Comparison of ENCODE assay signal across 11 mouse cellular contexts in genomic region chr10:13913689-13914088, GRCm38 (mm10). TPM values are rescaled to one million over a fixed set of nuclear protein-coding genes. Genes with fewer than 3 reads are reported as not detected.
DNase-seq lines count a peak whose midpoint lies in the region; TF ChIP-seq lines count a peak whose summit lies in the region.
"Had no signal": no experiment of that assay in that cellular context is flagged by ENCODE, and none has a peak within 500 bp of the region (broad histone marks: within the 10 kb centered on the region; RNA-seq: fewer than 3 reads in every experiment).

No protein-coding gene starts in this region.

- H3K27ac ChIP-seq in layer of hippocampus, adult 2 months = no peak overlapping the region
- no peak overlapping the region for H3K27ac ChIP-seq in midbrain, embryonic 10.5 days (replicated peaks)
- H3K27ac ChIP-seq: hindbrain, embryonic 15.5 days; midbrain, embryonic 12.5 days had no signal

- TF ChIP-seq CTCF in layer of hippocampus, adult 2 months (conservative IDR thresholded peaks at IDR 0.05) = peak; percentile 56

- H3K4me1 ChIP-seq in midbrain, embryonic 10.5 days = peaks cover 24% of the 10 kb centered on the region

- no peaks in the 10 kb centered on the region; the same call in 1 of the 2 replicates for H3K9me3 ChIP-seq in midbrain, embryonic 10.5 days (replicated peaks)
- H3K9me3 ChIP-seq: hindbrain, embryonic 15.5 days; midbrain, embryonic 12.5 days had no signal

- peak; percentile 17 to 45 for DNase-seq in adrenal gland, adult (ENCODE audit: inconsistent age in 2 of 2, low spot score in 1 of 2)
- no peak for DNase-seq in adrenal gland, adult 18-20 months (ENCODE audit: low spot score in 2 of 2)
- DNase-seq in layer of hippocampus, adult 2 months (ENCODE audit: low spot score in 2 of 2) = no peak
- DNase-seq in layer of hippocampus, adult 18-20 months (ENCODE audit: low spot score in 2 of 2) = no peak
- peak; percentile 17 for DNase-seq in heart, postnatal 4 days
- DNase-seq in naive thymus-derived CD4-positive, alpha-beta T cell, adult 2 months (ENCODE audit: low read depth) = peak; percentile 24
- no peak for DNase-seq in Muller cell, postnatal 12 days (ENCODE audit: inconsistent ontology term)
- DNase-seq in midbrain, embryonic 10.5 days (ENCODE audit: low spot score) = no peak
- DNase-seq: retina, postnatal 1 day had no signal

- no peaks in the 10 kb centered on the region for H3K36me3 ChIP-seq in midbrain, embryonic 10.5 days
- H3K36me3 ChIP-seq: hindbrain, embryonic 15.5 days; midbrain, embryonic 12.5 days had no signal

- H3K27me3 ChIP-seq in midbrain, embryonic 10.5 days (ENCODE audit: low read depth, poor library complexity, severe bottlenecking) = no peaks in the 10 kb centered on the region
- H3K27me3 ChIP-seq: hindbrain, embryonic 15.5 days had no signal

- no peak overlapping the region for H3K4me3 ChIP-seq in layer of hippocampus, adult 2 months
- H3K4me3 ChIP-seq in midbrain, embryonic 10.5 days = no peak overlapping the region
- H3K4me3 ChIP-seq: hindbrain, embryonic 15.5 days; midbrain, embryonic 12.5 days had no signal

RNA-seq across cellular contexts. Expression of gene Aig1, which starts 44.9 kb away (rescaled TPM):
- total RNA-seq in adrenal gland, adult 18-20 months (2021) = 10 to 100 TPM; 23.2 to 37.0 TPM
- 10 to 100 TPM; 57.3 to 61.1 TPM for total RNA-seq in layer of hippocampus, adult 2 months (2021)
- total RNA-seq in layer of hippocampus, adult 18-20 months (2021) = 10 to 100 TPM; 64.6 to 67.2 TPM
- total RNA-seq in heart, postnatal 4 days (2021) = 10 to 100 TPM; 68.9 TPM
- polyA plus RNA-seq in midbrain, embryonic 10.5 days (2016; fragmentation: Nextera tagmentation; extraction: Ambion mirVana) = 24.2 and 24.3 TPM in 2 replicates

RNA-seq across cellular contexts. Expression of gene Hivep2, which starts 52.2 kb away (rescaled TPM):
- 10 to 100 TPM; 24.1 to 35.6 TPM for total RNA-seq in adrenal gland, adult 18-20 months (2021)
- 100 to 1,000 TPM; 203 to 210 TPM for total RNA-seq in layer of hippocampus, adult 2 months (2021)
- 100 to 1,000 TPM; 181 to 200 TPM for total RNA-seq in layer of hippocampus, adult 18-20 months (2021)
- total RNA-seq in heart, postnatal 4 days (2021) = 10 to 100 TPM; 28.9 to 30.1 TPM
- 1.2 and 2.0 TPM in 2 replicates for polyA plus RNA-seq in midbrain, embryonic 10.5 days (2016; fragmentation: Nextera tagmentation; extraction: Ambion mirVana)

Comparison
In these comparisons a context has a peak if more than half of its experiments do, and no peak if none do; other contexts are left out.
1. DNase-seq: peak in adrenal gland, adult (2 of 2), heart, postnatal 4 days (single experiment) and naive thymus-derived CD4-positive, alpha-beta T cell, adult 2 months (single experiment); none in adrenal gland, adult 18-20 months (0 of 2), layer of hippocampus, adult 2 months (0 of 2), layer of hippocampus, adult 18-20 months (0 of 2), Muller cell, postnatal 12 days (single experiment) and midbrain, embryonic 10.5 days (single experiment).
2. RNA of gene Hivep2, which starts 52.2 kb away (total RNA-seq): 203 to 210 TPM in layer of hippocampus, adult 2 months and 181 to 200 TPM in layer of hippocampus, adult 18-20 months; 24.1 to 35.6 TPM in adrenal gland, adult 18-20 months and 28.9 to 30.1 TPM in heart, postnatal 4 days; every median in the first group is over 4 times any median in the second.